Mouse (Mus musculus) heart, postnatal 0 days (tissue): ENCODE data around the gene Tnfsfm13. TPM values are rescaled to one million over a fixed set of nuclear protein-coding genes. Genes with fewer than 3 reads are reported as not detected.

ENCODE experiments used
- ATAC-seq: fragments of 200-750 bp; cut with Nextera tagmentation; 2 replicates; pipeline ENCODE4 v1.8.0; 2017; ENCODE audit warnings: low read depth, moderate number of reproducible peaks, moderate library complexity; ENCODE audit not compliant: insufficient read depth
- DNase-seq: peaks from one replicate; pipeline ENCODE4 v3.0.0-alpha.2; 2016; ENCODE audit warnings: low spot score
- H3K27ac ChIP-seq: fragments of 300-500 bp; sonication (generic); 2 replicates; pipeline ENCODE4 v1.5.1; 2014; ENCODE audit warnings: low read depth, mild to moderate bottlenecking
- H3K27me3 ChIP-seq: fragments of 300-500 bp; sonication (generic); 2 replicates; pipeline ENCODE4 v1.6.1; 2014; ENCODE audit warnings: low read length, mixed read lengths; ENCODE audit not compliant: control insufficient read depth, insufficient read depth
- H3K36me3 ChIP-seq: fragments of 300-500 bp; sonication (generic); replicated peaks from 2 replicates; pipeline ENCODE4 v1.6.1; 2014; ENCODE audit warnings: low read length, mixed read lengths; ENCODE audit not compliant: control insufficient read depth, insufficient read depth
- H3K4me1 ChIP-seq: fragments of 300-500 bp; sonication (generic); 2 replicates; pipeline ENCODE4 v1.6.1; 2014; ENCODE audit warnings: antibody characterized with exemption; ENCODE audit not compliant: control insufficient read depth, insufficient read depth
- H3K4me2 ChIP-seq: fragments of 300-500 bp; sonication (generic); 2 replicates; pipeline ENCODE4 v1.6.1; 2014; ENCODE audit warnings: low read depth, mild to moderate bottlenecking, low read length, moderate library complexity
- H3K4me3 ChIP-seq: fragments of 300-500 bp; sonication (generic); 2 replicates; pipeline ENCODE4 v1.5.1; 2014; ENCODE audit warnings: low read depth, low read length
- H3K9ac ChIP-seq: fragments of 300-500 bp; sonication (generic); replicated peaks from 2 replicates; pipeline ENCODE4 v1.6.1; 2014; ENCODE audit warnings: low read depth, low read length, mixed read lengths
- H3K9me3 ChIP-seq: fragments of 300-500 bp; sonication (generic); replicated peaks from 2 replicates; pipeline ENCODE4 v1.6.1; 2016; ENCODE audit warnings: low read length; ENCODE audit not compliant: control insufficient read depth
- CTCF ChIP-seq: IDR thresholded peaks from 2 replicates; pipeline ENCODE4 v1.5.1; 2016; ENCODE audit warnings: antibody characterized with exemption, control low read depth, low read depth
- EP300 ChIP-seq: IDR thresholded peaks from 2 replicates; pipeline ENCODE4 v1.6.1; 2016; ENCODE audit warnings: antibody characterized with exemption, low read depth
- WGBS: fragments of 180-500 bp; shearing (Covaris S2); extraction: QIAGEN DNeasy Blood & Tissue Kit; methylation state at CpG from one replicate; pipeline ENCODE4 v1.1.7; 2014; 5-methylcytosine and 5-hydroxymethylcytosine counted together
- polyA plus RNA-seq: library from polyadenylated mRNA; unstranded; fragments of >200 nt; fragmentation: Nextera tagmentation; extraction: Ambion mirVana; gene quantifications from 2 replicates; pipeline ENCODE4 v1.2.1, GENCODE M21; 2015
- total RNA-seq: library from RNA; depleted of rRNA; stranded (reverse); fragments of >200 nt; gene quantifications from 2 replicates; pipeline ENCODE4 v1.2.3, GENCODE M21; 2014; ENCODE audit warnings: low replicate concordance

The Tnfsfm13 gene
- total and polyA plus RNA-seq, 2 experiments from 2014 or later = 0.65 to 2.8 TPM

DNA sequence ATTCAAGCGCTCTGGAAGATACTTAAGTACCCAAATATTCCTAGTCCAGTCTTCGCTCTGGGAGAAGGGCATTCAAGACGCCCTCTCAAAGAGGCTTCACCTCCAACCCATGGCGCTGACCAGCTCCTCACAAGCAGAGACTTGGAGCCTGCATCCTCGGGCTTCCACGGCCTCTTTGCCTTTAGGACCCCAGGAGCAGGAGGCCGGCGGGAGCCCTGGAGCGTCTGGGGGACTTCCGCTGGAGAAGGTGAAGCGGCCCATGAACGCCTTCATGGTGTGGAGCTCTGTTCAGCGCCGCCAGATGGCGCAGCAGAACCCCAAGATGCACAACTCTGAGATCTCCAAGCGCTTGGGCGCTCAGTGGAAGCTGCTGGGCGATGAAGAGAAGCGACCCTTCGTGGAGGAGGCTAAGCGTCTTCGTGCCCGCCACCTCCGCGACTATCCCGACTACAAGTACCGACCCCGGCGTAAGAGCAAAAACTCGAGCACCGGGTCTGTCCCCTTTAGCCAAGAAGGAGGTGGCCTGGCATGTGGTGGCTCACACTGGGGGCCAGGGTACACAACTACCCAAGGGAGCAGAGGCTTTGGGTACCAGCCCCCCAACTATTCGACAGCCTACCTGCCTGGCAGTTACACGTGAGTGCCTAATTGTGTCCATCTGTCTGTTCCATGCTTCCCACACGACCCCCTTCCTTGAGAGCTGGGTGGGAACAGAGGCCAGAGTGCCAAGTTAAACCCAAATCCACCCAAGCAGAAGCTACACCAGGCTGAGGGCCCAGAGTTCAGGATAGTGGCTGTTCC lies 40.4 kb downstream of the Tnfsfm13 start, which contains the start of gene Sox15:
TSS of gene Sox15 (plus strand) at position 51 of the 801 bp plus-strand sequence.
- H3K36me3 ChIP-seq = peaks cover 66% of the 10 kb centered on the region
- no peak within 1 kb of the TSS for H3K4me3 ChIP-seq
- H3K9me3 ChIP-seq = no peaks in the 10 kb centered on the region
- H3K9ac ChIP-seq = no peak within 1 kb of the TSS
- DNase-seq = peak; percentile 71
- TF ChIP-seq EP300 (no peak), CTCF (peak; percentile 73)
- peak; percentile 76 for ATAC-seq
- H3K27me3 ChIP-seq = no peaks in the 10 kb centered on the region
- H3K4me2 ChIP-seq = no peak within 1 kb of the TSS; the same call in 1 of the 2 replicates
- WGBS = 25% methylated on average over 34 of the region's 34 CpGs
- 0 out of 2 replicates have a peak within 1 kb of the TSS, but pooled peaks have one; percentile 2 for H3K27ac ChIP-seq
- no peaks in the 10 kb centered on the region for H3K4me1 ChIP-seq

DNA sequence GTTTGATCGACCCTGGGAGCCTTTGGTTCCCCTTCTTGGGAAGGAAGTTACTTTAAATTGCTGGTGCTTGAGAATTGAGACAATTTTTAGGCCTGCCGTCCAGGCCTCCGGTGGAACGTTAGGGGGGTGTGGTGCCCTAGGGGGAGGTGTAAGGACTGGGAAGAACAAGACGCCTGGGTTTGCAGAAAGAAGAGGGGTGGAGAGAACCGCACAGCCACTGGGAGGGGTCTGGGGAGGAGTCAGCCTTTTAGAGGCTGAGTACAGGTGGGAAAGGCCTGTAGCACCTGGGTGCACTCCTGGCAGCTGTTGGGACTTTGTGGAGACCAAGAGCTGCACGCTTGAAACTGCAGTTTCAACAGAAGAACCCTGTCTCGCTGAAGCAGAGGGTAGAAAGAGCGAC lies 41.1 kb downstream of the Tnfsfm13 start:
- H3K9ac ChIP-seq = no peak overlapping the region
- no peak overlapping the region for H3K4me2 ChIP-seq
- H3K27me3 ChIP-seq = no peaks in the 10 kb centered on the region
- TF ChIP-seq CTCF (no peak), EP300 (no peak)
- WGBS = 46% methylated on average over 9 of the region's 9 CpGs
- H3K27ac ChIP-seq = 0 out of 2 replicates have a peak overlapping the region, but pooled peaks have one; percentile 2
- H3K4me1 ChIP-seq = no peaks in the 10 kb centered on the region
- peaks cover 73% of the 10 kb centered on the region for H3K36me3 ChIP-seq
- ATAC-seq (no peak), DNase-seq (no peak)
- H3K4me3 ChIP-seq = no peak overlapping the region
- no peaks in the 10 kb centered on the region for H3K9me3 ChIP-seq

- no peak for DNase-seq
- 53% methylated on average over 5 of the region's 5 CpGs for WGBS
- peaks cover 75% of the 10 kb centered on the region for H3K36me3 ChIP-seq
- no peaks in the 10 kb centered on the region for H3K4me1 ChIP-seq
- no peaks in the 10 kb centered on the region for H3K27me3 ChIP-seq
- no peak overlapping the region for H3K4me3 ChIP-seq
- no peaks in the 10 kb centered on the region for H3K9me3 ChIP-seq
- no peak overlapping the region for H3K4me2 ChIP-seq
- TF ChIP-seq CTCF (no peak), EP300 (no peak)
- no peak overlapping the region for H3K27ac ChIP-seq
- ATAC-seq = no peak
- H3K9ac ChIP-seq = no peak overlapping the region
Observed at GRCm38 (mm10) chr11:69653399-69653798, 42.5 kb downstream of the Tnfsfm13 start.

DNA sequence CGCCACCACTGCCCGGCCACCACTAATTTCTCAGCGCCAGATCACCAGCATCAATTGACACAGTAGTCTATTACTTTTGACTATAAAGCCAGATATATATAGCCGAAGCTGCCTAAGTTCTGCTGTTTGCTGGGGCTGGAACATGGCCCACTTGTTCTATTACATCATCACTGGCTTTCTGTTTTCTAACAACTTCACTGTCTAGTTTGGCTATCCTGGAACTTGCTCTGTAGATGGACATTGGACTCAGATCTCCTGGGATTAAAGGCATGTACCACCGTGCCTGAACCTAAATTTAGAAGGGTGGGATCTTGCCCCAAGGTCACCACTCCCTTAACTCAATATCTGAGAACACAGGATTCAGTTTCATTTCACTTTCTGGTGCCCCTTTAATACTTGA lies 50.0 kb downstream of the Tnfsfm13 start:
- TF ChIP-seq EP300 (no peak), CTCF (no peak)
- Histone ChIP-seq H3K4me1 (no peaks in the 10 kb centered on the region), H3K4me2 (no peak overlapping the region), H3K9me3 (no peaks in the 10 kb centered on the region), H3K27me3 (no peaks in the 10 kb centered on the region), H3K4me3 (no peak overlapping the region), H3K36me3 (peaks cover 88% of the 10 kb centered on the region), H3K27ac (no peak overlapping the region), H3K9ac (no peak overlapping the region)
- 71% methylated on average over 5 of the region's 5 CpGs for WGBS
- ATAC-seq = no peak
- no peak for DNase-seq

DNA sequence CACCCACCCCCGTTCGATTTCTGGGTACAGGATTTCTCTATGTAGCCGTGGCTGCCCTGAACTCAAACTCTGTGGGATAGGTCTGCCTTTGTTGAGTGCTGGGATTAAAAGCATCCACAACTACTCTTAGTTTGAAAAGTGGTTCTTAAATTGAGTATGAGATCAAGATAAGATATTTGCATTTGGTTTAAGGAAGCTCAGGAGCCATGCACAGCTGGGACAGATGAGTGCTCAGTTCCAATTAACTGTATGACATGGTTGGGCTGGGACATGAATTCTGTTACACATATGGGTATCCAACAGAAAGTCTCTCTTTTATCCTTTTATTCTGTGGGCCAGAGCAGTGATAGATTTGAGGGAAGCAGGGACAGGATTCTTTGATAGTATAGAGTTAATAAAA lies 60.4 kb downstream of the Tnfsfm13 start:
- Histone ChIP-seq H3K9ac (no peak overlapping the region), H3K4me1 (peaks cover 19% of the 10 kb centered on the region), H3K4me2 (no peak overlapping the region), H3K27me3 (no peaks in the 10 kb centered on the region), H3K9me3 (no peaks in the 10 kb centered on the region), H3K36me3 (peaks cover 15% of the 10 kb centered on the region), H3K27ac (no peak overlapping the region), H3K4me3 (no peak overlapping the region)
- ATAC-seq = no peak
- WGBS = 84% methylated on average over 3 of the region's 3 CpGs
- TF ChIP-seq EP300 = no peak
- TF ChIP-seq CTCF = no peak
- no peak for DNase-seq
